Mouse (Mus musculus) granulocyte monocyte progenitor cell, adult 5-6 weeks (primary cell): ENCODE results near the gene H2al1a. TPM values are rescaled to one million over a fixed set of nuclear protein-coding genes. Genes with fewer than 3 reads are reported as not detected.
"Not testable (repeated sequence)": the region's sequence is repeated elsewhere in the genome, so short reads cannot be mapped to it uniquely, and the experiment has no call there.

Experiments
- ATAC-seq: replicated peaks from 2 replicates; pipeline ENCODE4 v1.8.0; 2016; ENCODE audit warnings: mild to moderate bottlenecking, moderate TSS enrichment, inconsistent platforms; ENCODE audit not compliant: poor library complexity, severe bottlenecking
- total RNA-seq, 2 experiments: library from RNA; stranded (forward) in 1 of 2; stranded (reverse) in 1 of 2; fragments of 200-712, 200-1000 nt in 1 of 2; fragments of >200 nt in 1 of 2; fragmentation: Nextera tagmentation in 1 of 2; gene quantifications; 2 replicates each; pipeline ENCODE4 v1.2.3; 2014 to 2017

The H2al1a gene
- not detected in 2 replicates for total RNA-seq (2014; fragmentation: Nextera tagmentation)
- not detected in 2 replicates for total RNA-seq (2017)

DNA sequence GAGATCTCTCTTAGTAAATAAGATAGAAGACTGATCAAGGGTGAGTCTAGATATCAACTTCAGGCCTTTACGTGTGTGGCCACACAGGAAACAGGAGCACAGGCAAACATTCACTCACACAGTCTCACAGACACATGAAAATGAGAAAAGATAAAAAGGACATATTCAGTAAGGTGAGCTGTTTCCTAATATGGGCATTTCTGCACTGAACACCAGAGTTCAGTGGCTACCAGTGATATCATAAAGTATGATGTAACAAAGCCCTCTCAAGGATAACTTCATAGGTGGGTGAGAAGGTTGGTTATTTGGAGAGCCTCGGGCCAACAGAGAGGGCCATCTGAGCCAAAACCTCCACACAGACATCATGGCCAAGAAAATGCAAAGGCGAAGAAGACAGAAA is at the start of gene H2al1a:
TSS of gene H2al1a (plus strand) at position 301 of the 400 bp plus-strand sequence.
- ATAC-seq: not testable (repeated sequence)

DNA sequence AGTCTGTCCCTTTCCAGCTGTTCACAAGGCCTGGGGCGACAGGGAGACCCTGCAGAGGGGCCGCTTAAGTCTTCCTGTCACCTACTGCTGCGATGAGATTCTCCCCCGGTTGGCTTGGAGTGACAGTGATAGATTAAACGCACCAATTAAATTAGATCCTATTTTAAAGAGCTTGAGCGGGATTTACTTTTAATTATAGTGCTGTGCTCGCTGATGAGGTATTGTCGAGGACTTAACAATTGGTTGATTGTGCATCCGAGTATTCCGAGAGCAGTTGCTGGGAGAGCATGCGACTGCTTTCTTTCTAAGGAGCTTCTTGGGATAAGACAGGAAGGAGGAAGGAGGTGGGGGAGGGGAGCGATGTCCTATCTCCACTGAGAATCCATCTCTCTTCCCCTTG is 48.9 kb upstream of the H2al1a start:
- no peak for ATAC-seq

DNA sequence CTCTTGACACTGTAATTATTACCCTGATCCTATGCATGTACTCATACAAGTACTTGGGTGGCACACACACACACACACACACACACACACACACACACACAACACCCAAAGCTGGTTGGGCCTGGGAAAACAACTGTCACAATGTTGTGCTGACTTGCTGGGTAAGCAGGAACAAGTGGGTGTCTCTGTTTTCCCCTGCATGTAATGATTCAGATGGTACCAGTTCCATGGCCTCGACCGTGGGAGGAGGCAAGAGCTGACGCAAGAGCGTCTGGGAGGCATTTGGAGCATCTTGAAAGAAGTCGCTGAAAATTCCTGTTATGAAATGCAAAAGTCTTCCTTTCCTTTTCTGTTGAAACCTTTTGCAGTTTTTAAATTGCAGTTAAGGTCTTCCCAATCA is 45.0 kb upstream of the H2al1a start:
- peak; percentile 81 for ATAC-seq

DNA sequence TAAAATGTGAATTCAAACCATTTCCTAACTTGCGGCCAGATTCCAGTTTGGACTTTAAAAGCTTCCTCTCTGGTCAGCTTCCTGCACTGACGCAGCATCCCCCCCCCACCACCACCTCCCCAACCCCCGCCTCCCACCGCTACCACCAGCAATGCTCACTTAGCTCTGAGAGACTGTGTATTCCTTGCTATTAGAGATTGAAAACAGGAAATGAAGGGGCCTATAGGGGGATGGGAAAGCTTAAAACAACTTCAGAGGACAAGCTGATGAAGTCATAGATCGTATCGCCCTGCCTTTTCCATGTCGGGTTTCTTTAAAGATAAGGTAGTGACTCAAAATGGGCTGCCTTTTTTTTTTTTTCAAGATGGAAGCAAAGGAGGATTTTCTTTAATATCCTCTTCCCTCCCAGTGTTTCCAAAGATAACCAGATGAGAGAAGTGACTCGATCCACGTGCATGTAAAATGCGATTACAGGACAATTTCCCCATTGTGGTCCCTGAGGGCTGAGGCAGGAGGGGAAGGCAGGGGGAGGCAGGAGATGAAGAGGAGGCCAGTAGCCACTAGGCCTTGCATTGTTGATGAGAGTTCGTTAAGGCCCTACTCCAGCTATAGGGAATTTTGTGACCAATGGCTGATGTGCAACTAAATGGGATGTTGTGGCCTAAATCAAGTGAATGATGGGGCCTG is 44.4 kb upstream of the H2al1a start:
- ATAC-seq: peak; percentile 51

GRCm38 (mm10) chrX:11255564-11256360 is 43.3 kb upstream of the H2al1a start:
- no peak for ATAC-seq

- ATAC-seq: no peak
These were observed 34.1 kb upstream of the H2al1a start for GRCm38 (mm10) chrX:11264918-11265317.

DNA sequence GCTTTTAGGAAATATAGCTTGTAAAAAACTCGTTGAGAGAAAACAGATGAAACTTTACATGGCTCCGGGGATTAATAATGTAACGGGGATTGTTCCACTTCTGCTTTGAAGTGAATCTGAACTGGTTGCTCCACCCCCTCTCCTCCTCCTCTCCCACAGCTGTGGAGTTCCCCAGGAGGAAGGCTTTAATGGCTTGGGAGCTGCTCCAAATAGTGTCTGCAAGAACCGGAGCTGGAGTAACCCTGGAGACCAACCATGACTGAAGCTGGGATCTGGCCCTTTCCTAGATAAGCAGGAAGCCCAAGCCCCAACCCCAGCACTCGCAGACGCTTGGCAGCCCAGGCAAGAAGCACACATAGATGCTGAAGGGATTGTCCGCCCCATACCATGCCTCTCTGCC is 31.3 kb upstream of the H2al1a start:
- ATAC-seq: peak; percentile 42

DNA sequence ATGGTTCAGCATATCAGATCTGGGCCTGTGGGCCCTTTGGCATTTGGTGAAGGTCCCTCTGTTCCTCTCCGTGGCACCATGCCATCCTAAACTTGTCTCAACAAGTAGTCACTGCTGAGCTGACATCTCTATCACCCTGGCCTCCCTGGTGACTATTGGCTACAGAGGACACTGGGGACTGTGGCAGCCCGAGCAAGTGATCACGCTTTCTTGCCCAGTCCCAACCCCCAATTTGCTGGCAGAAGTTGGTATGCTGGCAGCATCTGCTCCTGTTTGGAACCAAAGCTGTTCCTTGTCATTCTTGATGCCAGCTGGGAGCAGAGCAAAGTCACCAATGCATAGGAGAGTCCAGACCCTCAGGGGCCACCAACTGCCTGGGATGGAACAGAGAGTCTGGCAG is 30.0 kb upstream of the H2al1a start:
- no peak for ATAC-seq

DNA sequence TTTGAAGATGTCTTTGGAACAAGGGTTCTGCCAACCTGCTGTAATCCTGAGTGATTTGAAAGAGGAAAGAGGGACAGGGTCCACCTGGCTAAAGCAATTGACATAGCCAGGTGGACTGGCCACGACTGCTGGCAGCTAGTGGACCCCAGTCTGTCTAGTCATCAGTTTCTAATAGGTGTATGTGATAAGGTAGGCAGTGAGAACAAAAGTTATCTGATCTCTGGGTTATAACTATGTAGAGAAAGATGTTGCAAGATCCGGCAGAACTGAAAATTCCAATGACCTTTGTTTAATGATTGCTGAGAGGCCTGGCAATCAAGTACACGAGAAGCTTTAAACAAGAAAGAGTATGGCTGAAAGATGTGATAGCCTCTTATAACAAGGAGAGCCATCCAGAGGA is 25.9 kb upstream of the H2al1a start:
- no peak for ATAC-seq

DNA sequence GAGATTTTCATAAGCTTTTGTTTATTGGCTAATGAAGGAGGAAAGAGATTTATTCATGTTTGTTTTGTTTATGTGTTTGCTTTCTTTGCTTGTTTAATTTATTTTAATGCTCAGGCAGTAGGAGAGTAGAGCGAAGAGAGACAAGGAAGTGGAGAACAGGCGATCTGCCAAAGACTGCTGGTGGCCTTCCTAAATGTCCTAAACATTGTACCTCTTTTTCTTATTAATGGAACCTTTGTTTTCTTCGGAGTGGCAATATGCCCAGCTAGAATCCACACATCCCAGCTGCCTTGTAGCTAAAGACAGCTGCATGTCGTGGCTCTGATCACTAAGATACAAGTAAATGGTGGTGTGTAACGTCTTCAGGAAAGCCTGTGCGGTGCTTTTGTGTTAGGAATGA is 22.0 kb upstream of the H2al1a start:
- no peak for ATAC-seq

GRCm38 (mm10) chrX:11280741-11281140 is 18.3 kb upstream of the H2al1a start:
- ATAC-seq: no peak

DNA sequence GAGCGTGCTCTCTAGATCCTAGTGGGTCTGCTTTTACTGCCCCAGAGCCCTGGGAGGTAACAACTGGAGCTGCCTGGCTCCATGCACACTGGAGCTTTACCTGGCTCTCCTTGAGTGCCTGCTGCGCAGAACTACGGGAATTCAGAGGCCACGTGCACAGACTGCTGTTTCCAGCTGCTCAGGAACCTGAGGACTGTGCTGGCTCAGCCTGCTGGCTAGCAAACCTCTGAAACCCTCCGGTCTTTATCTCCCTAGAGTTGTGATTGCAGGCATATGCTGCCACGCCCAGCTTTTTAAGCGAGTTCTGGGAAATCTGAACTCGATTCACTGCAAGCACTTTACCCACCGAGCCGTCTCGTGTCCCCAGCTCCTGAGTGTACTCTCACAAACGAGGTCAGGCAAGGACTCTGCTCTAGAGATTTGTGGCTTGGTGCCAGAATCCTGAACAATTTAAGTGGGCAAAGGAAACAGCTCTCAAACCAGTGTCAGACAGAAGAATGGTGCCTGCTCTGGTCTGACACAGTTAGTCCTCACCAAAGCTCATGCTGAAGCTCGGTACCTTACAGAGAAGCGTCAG is 10.7 kb upstream of the H2al1a start:
- ATAC-seq: no peak

DNA sequence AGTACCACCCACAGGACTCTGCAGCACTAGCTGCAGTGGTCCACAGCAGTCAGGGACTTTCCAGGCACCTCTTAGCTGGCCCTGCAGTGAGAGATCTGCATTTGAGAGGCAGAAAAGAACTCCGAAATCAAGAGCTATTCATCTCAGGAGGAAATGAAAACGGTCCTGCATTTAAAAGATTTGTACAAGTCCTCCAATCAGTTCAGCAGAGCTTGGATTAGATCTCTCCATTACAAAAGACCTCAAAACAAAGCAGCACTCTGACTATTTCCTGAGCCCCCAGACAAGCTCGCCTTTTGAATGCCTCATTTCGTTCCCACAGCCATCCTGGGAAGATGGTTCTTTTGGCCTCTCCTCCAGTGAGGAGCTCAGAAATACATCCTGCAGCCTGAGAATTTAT is 9.8 kb upstream of the H2al1a start:
- no peak for ATAC-seq

DNA sequence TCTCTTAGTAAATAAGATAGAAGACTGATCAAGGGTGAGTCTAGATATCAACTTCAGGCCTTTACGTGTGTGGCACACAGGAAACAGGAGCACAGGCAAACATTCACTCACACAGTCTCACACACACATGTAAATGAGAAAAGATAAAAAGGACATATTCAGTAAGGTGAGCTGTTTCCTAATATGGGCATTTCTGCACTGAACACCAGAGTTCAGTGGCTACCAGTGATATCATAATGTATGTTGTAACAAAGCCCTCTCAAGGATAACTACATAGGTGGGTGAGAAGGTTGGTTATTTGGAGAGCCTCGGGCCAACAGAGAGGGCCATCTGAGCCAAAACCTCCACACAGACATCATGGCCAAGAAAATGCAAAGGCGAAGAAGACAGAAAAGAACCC is 3.1 kb downstream of the H2al1a start, which contains the start of gene H2al1b:
TSS of gene H2al1b (plus strand) at position 301 of the 400 bp plus-strand sequence.
- ATAC-seq: not testable (repeated sequence)

DNA sequence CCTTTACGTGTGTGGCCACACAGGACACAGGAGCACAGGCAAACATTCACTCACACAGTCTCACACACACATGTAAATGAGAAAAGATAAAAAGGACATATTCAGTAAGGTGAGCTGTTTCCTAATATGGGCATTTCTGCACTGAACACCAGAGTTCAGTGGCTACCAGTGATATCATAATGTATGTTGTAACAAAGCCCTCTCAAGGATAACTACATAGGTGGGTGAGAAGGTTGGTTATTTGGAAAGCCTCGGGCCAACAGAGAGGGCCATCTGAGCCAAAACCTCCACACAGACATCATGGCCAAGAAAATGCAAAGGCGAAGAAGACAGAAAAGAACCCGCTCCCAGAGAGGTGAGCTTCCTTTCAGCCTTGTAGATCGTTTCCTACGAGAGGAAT is 6.3 kb downstream of the H2al1a start, which contains the start of gene H2al1c:
TSS of gene H2al1c (plus strand) at position 301 of the 400 bp plus-strand sequence.
- not testable (repeated sequence) for ATAC-seq

DNA sequence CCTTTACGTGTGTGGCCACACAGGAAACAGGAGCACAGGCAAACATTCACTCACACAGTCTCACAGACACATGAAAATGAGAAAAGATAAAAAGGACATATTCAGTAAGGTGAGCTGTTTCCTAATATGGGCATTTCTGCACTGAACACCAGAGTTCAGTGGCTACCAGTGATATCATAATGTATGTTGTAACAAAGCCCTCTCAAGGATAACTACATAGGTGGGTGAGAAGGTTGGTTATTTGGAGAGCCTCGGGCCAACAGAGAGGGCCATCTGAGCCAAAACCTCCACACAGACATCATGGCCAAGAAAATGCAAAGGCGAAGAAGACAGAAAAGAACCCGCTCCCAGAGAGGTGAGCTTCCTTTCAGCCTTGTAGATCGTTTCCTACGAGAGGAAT is 9.5 kb downstream of the H2al1a start, which contains the start of gene H2al1d:
TSS of gene H2al1d (plus strand) at position 301 of the 400 bp plus-strand sequence.
- not testable (repeated sequence) for ATAC-seq

GRCm38 (mm10) chrX:11311634-11312033 is 12.6 kb downstream of the H2al1a start, which contains the start of gene H2al1e:
TSS of gene H2al1e (plus strand) at chrX:11311934.
- not testable (repeated sequence) for ATAC-seq

DNA sequence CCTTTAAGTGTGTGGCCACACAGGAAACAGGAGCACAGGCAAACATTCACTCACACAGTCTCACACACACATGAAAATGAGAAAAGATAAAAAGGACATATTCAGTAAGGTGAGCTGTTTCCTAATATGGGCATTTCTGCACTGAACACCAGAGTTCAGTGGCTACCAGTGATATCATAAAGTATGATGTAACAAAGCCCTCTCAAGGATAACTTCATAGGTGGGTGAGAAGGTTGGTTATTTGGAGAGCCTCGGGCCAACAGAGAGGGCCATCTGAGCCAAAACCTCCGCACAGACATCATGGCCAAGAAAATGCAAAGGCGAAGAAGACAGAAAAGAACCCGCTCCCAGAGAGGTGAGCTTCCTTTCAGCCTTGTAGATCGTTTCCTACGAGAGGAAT is 15.8 kb downstream of the H2al1a start, which contains the start of gene H2al1f:
TSS of gene H2al1f (plus strand) at position 301 of the 400 bp plus-strand sequence.
- not testable (repeated sequence) for ATAC-seq

GRCm38 (mm10) chrX:11317956-11318355 is 18.9 kb downstream of the H2al1a start, which contains the start of gene H2al1g:
TSS of gene H2al1g (plus strand) at chrX:11318256.
- ATAC-seq: not testable (repeated sequence)

DNA sequence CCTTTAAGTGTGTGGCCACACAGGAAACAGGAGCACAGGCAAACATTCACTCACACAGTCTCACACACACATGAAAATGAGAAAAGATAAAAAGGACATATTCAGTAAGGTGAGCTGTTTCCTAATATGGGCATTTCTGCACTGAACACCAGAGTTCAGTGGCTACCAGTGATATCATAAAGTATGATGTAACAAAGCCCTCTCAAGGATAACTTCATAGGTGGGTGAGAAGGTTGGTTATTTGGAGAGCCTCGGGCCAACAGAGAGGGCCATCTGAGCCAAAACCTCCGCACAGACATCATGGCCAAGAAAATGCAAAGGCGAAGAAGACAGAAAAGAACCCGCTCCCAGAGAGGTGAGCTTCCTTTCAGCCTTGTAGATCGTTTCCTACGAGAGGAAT is 22.1 kb downstream of the H2al1a start, which contains the start of gene H2al1h:
TSS of gene H2al1h (plus strand) at position 301 of the 400 bp plus-strand sequence.
- not testable (repeated sequence) for ATAC-seq
